Mouse (Mus musculus): ENCODE results near the gene Utp14b.
A peak's percentile ranks its signal among the peaks of the same experiment; 100 is the strongest.

Gene Utp14b

GRCm38 (mm10) chr1:78686872-78687271 is 29.0 kb downstream of the Utp14b start:
- no peak for DNase-seq (ENCODE audit: low spot score in 2 of 2)

- no peak for DNase-seq (ENCODE audit: low spot score in 2 of 2)
Observed at GRCm38 (mm10) chr1:78688149-78688548, 30.3 kb downstream of the Utp14b start.

- DNase-seq (ENCODE audit: low spot score in 2 of 2): no peak
Observed at GRCm38 (mm10) chr1:78694503-78695258, 36.8 kb downstream of the Utp14b start.

DNA sequence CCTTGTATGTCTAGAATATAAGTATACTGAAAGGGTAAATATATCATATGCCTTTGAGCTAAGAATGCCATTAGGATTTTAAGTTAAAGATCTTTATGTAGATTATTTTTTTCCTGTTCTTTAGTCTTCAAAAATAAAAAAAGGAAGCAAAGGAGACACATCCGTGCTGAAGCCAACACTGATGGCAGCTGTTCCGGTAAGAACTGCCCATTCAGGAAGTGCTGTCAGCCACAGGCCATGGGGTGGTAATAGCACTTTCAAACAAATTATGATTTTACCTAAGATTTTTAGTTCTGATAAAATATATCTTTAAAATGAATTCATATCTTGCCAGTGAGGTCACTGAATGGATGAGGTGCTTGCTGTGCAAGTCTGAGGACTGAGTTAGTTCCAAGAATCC is 38.5 kb downstream of the Utp14b start:
- no peak for DNase-seq (ENCODE audit: low spot score in 2 of 2)

DNA sequence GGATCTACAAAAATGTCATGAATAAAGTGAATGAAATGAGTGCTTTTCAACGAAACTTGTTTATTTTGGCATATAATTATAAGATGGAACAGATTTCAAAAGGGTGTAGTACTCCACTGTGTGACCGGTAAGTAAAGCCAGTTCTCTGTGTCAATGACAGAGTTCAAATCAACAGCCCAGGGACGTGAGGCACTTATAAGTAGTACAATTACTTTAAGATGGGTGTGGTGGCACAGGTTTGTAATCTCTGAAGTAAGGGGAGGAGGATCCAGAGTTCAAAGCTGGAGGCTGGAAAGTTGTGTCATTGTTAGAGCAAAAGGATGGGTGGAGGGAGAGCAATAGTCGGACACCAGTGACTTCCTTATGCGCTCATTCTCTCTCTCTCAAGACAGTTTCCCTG is 39.1 kb downstream of the Utp14b start:
- no peak for DNase-seq (ENCODE audit: low spot score in 2 of 2)

DNA sequence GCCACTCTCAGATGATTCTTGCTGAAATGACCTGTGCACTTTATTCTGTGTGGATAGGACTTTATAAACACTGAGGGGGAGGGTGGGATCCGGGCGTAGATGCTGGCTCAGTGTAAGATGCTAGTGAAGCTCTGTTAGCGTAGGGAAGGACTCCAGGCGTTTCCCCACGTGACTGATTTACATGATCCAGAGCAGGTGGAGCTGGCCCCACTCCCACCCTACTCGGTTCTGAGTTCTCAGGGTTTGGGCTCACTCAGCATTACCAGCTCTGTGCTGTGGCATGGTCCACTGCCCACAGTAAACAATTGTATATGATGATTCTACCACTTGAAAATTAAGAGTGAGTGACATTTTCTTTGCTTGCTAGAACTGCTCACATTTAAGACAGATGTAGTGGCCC is 40.3 kb downstream of the Utp14b start:
- DNase-seq (ENCODE audit: low spot score in 2 of 2): no peak

DNA sequence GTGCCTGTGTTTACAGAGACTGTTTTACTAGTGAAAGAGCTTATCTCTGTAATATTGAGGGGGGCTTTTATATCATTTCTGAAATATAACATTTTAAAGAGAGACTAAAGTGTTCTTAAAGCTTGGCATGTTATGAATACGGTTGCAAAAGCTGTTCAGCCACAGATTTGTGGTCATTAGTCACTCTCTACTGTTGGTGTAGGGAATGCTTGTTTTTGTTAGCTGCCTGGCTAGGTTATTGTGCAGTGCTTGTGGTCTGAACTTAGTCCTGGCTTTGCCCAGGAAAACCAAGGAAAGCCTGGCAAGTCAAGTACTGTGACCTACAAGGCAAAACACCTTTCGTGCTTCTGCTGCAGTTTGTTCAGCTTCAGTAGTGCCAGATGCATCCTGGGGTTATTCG is 43.9 kb downstream of the Utp14b start:
- no peak for DNase-seq (ENCODE audit: low spot score in 2 of 2)

GRCm38 (mm10) chr1:78702282-78702963 is 44.6 kb downstream of the Utp14b start:
- DNase-seq (ENCODE audit: low spot score in 2 of 2): no peak

- no peak for DNase-seq (ENCODE audit: low spot score in 2 of 2)
Observed at GRCm38 (mm10) chr1:78702964-78703285, 45.1 kb downstream of the Utp14b start.

DNA sequence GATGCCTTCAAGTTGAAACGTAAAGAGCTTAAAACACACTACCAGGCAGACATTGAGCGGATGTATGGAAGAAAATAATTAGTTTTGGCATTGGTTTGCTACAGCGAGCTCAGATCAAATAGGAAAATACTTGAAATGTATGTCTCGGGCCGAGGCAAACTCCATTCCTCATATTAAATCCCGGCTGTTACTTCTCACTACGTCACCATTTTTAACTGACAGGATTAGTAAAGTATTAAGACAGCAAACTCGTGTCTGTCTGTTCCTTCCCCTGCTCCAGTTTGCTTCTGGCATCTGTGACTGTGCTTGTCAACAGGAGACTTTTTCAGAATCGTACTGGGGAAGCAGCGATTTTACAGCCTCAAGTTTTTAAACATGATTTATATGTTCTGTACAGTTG is 48.5 kb downstream of the Utp14b start:
- DNase-seq (ENCODE audit: low spot score in 2 of 2): no peak

DNA sequence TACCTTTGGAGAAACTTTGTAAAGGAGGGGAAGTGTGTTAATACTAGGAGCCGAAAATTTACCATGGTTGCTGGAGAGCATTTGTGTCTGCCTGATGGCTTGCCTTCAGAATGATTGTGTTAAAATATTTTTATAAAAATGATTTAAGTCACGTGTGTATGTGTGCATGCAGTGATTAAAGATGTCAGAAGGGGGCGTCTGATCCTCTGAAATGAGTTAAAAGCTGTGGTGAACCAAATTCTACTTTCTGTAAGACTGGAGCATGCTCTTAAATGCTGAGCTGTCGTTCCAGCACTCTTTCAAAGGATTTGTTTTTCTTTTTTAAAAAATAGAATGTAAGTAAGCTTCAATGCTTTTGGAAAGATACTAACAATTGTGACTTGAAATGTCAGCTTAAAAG is 49.4 kb downstream of the Utp14b start:
- DNase-seq (ENCODE audit: low spot score in 2 of 2): peak in 1 of 2 experiments; percentile 30

GRCm38 (mm10) chr1:78710026-78710425 is 52.2 kb downstream of the Utp14b start:
- DNase-seq (ENCODE audit: low spot score in 2 of 2): no peak

DNA sequence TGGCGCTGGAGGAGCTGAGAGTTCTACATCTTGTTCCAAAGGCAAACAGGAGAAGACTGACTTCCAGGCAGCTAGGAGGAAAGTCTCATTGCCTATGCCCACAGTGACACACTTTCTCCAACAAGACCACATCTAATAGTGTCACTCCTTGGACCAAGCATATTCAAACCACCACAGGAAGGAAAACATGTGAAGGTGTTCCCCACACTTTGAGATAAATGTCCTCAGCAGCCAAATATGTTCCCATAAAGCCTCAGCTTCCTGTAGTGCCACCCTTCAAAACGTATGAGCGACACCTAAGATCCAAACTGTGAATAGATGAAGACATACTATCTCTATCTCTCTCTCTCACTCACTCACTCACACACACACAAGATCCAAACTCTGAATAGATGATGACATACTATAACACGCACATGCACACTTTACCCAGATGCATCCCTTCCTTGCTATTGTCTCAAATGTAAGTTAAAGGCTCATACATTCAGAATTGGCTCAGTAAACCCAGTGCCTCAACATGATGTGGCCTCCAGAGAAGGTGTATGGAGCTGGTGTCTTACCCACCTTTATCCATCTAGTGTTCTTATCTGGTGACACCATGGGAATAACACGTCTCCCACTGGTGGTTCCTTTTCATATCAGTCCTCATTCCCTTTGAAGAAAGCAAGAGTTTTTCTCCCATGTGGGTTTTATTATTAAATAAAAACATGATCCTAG is 52.9 kb downstream of the Utp14b start:
- DNase-seq (ENCODE audit: low spot score in 2 of 2): no peak

Measured in frontal cortex, postnatal 10 days (tissue).